Mouse (Mus musculus) central nervous system, embryonic 18 days (tissue): ENCODE measurements around the gene Olfr923. TPM values are rescaled to one million over a fixed set of nuclear protein-coding genes. Genes with fewer than 3 reads are reported as not detected.

Experiments
- polyA plus RNA-seq: library from polyadenylated mRNA; depleted of rRNA; stranded (reverse); fragments of >200 nt; gene quantifications from 2 replicates; pipeline ENCODE4 v1.2.3, GENCODE M21; 2012; rRNA removed

Gene Olfr923
- polyA plus RNA-seq = not detected in 2 replicates

DNA sequence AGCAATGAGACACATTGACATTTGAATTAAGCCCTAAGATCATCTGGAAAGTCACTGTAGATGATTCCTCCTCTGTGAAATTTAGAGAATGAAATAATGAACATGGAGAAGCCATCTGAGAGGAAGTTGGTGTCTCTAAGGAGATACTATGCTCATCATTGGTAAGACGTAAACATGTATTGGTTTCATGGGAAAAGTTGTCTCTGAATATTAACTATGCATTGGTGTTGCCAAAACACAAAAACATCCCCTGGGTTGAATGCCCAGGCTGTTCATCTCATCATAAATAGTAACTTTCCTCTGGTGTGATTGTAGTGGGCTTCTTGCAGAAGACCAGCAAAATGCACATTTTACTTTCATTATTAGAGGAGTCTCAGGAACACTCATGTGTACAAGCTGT, at the start of gene Olfr923:
Gene Olfr923, plus strand, starts transcription at position 301 of the 400 bp plus-strand sequence.

DNA sequence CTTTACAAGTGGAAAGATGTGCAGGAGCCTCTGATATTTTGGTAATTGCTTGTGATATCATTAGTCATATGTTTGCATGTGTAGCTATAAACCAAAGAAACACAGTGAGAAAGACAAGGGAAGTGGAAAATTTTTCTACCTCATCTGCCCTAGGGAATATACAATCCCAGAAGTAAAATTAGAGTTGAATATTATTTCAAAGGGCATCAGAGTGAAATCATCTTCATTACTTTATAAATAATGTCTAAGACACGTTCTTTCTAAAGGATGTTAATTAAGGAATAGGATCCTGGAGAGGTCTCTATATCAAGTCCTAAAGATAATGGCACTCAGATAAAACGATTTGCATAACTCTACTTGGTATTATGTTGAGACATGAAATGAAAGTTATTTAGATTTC, 12.0 kb upstream of the Olfr923 start, which contains the start of gene Olfr922:
Gene Olfr922, plus strand, starts transcription at position 301 of the 400 bp plus-strand sequence.

DNA sequence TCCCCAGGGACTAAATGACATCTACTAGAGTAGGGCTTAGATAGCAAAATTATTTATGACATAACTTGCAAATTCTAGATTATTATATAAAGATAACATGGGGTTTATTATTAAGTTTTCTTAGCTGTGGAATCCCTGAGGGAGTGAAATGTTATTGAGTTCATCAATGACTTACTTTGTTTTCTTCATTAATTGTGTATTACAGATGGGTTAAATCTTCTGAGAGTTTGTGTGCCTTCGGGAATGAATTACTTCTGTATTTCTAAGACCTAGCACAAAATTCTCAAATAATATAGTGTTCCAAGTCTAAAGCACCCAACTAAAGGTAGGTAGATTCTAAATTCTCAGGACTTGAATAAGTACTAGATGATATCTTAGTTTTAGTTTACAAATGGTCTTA, 17.8 kb downstream of the Olfr923 start, which contains the start of gene Olfr924:
Gene Olfr924, plus strand, starts transcription at position 301 of the 400 bp plus-strand sequence.

DNA sequence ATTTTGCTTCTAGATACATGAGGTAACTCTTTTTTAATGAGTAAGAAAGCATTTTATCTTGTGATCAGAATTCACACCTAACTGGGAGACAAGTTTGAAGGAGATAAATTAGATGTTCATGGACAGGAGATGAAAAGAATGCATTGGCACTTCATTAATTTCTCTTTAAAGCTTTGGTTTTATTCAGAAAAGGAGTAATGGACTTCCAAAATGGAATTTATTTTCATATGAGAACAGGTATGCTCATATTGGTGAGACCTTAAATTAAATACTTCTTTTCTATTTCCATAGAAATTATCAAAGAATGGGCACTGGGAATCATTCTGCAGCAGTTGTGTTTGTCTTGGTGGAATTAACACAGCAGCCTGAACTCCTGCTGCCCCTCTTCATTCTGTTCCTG, 28.4 kb downstream of the Olfr923 start, which contains the start of gene Olfr26:
Gene Olfr26, plus strand, starts transcription at position 301 of the 400 bp plus-strand sequence.

DNA sequence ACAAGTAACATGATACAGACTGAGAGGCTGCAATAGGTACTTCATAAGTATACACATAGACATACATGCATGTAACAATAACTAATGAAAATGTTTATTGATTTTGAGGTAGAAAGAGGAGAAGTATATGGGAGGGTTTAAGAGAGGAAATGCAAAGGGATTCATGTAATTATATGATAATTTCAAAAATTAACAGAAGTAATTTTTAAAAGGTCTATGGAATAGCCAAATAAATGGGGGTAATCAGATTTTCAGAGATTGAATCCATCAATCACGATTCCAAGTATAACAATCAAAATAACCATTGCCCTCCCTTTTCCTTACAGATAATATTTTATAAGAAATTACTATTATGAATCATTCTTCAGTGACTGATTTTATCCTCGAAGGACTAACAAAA, 50.5 kb downstream of the Olfr923 start, which contains the start of gene Olfr926:
Gene Olfr926, plus strand, starts transcription at position 301 of the 400 bp plus-strand sequence.

Other genes with a start within 250 kb of the Olfr923 start
- not detected in 2 replicates for gene Olfr912, start 246.4 kb upstream of the Olfr923 start, polyA plus RNA-seq
- not detected in 2 replicates for gene Olfr913, start 233.8 kb upstream of the Olfr923 start, polyA plus RNA-seq
- gene Olfr914, start 221.4 kb upstream of the Olfr923 start, polyA plus RNA-seq = not detected in 2 replicates
- gene Olfr916, start 166.7 kb upstream of the Olfr923 start, polyA plus RNA-seq = not detected in 2 replicates
- gene Olfr917, start 160.7 kb upstream of the Olfr923 start, polyA plus RNA-seq = not detected in 2 replicates
- not detected in 2 replicates for gene Olfr918, start 151.9 kb upstream of the Olfr923 start, polyA plus RNA-seq
- not detected in 2 replicates for gene Olfr919, start 122.9 kb upstream of the Olfr923 start, polyA plus RNA-seq
- 4.7 and 6.2 TPM in 2 replicates for gene Vwa5a, start 108.3 kb upstream of the Olfr923 start, polyA plus RNA-seq
- 0.03 and 0.05 TPM in 2 replicates for gene Olfr920, start 74.2 kb upstream of the Olfr923 start, polyA plus RNA-seq
- gene Olfr921, start 53.5 kb upstream of the Olfr923 start, polyA plus RNA-seq = not detected in 2 replicates
- not detected in 2 replicates for gene Olfr922, start 11.9 kb upstream of the Olfr923 start, polyA plus RNA-seq
- not detected in 2 replicates for gene Olfr924, start 17.9 kb downstream of the Olfr923 start, polyA plus RNA-seq
- not detected in 2 replicates for gene Olfr26, start 28.5 kb downstream of the Olfr923 start, polyA plus RNA-seq
- gene Olfr926, start 50.6 kb downstream of the Olfr923 start, polyA plus RNA-seq = not detected in 2 replicates
- not detected in 2 replicates for gene Olfr930, start 103.3 kb downstream of the Olfr923 start, polyA plus RNA-seq
- not detected in 2 replicates for gene Olfr933, start 145.8 kb downstream of the Olfr923 start, polyA plus RNA-seq
- gene Olfr934, start 161.8 kb downstream of the Olfr923 start, polyA plus RNA-seq = not detected in 2 replicates
- gene Olfr935, start 173.1 kb downstream of the Olfr923 start, polyA plus RNA-seq = not detected in 2 replicates
- gene Olfr146, start 196.8 kb downstream of the Olfr923 start, polyA plus RNA-seq = not detected in 2 replicates
- gene Olfr937, start 238.4 kb downstream of the Olfr923 start, polyA plus RNA-seq = not detected in 2 replicates